Mouse (Mus musculus): Measurements from ENCODE around the gene Hibadh. TPM values are rescaled to one million over a fixed set of nuclear protein-coding genes. Genes with fewer than 3 reads are reported as not detected.

The Hibadh gene
- polyA plus RNA-seq, 1 experiment from 2014 or later: 151 TPM

- H3K4me2 ChIP-seq (ENCODE audit: low read depth, low read length): no peak overlapping the region
- no peaks in the 10 kb centered on the region for H3K9me3 ChIP-seq (ENCODE audit: control insufficient read depth, low read length)
- no peak overlapping the region for H3K4me3 ChIP-seq (ENCODE audit: low read length)
- H3K27ac ChIP-seq (ENCODE audit: low read length): no peak overlapping the region
- H3K36me3 ChIP-seq (ENCODE audit: control insufficient read depth, insufficient read depth, low read length): no peaks in the 10 kb centered on the region
- no peak overlapping the region for H3K9ac ChIP-seq (ENCODE audit: low read depth, low read length)
- ATAC-seq: no peak
- WGBS: 77% methylated on average over 1 of the region's 1 CpGs
- H3K27me3 ChIP-seq (replicated peaks; ENCODE audit: control insufficient read depth, insufficient read depth, low read length): no peaks in the 10 kb centered on the region
- no peaks in the 10 kb centered on the region for H3K4me1 ChIP-seq (ENCODE audit: control insufficient read depth, insufficient read depth, low read length)
Measured at GRCm38 (mm10) chr6:52594752-52595151, 45.4 kb downstream of the Hibadh start.

- Histone ChIP-seq H3K36me3 (ENCODE audit: control insufficient read depth, insufficient read depth, low read length) (no peaks in the 10 kb centered on the region), H3K27me3 (replicated peaks; ENCODE audit: control insufficient read depth, insufficient read depth, low read length) (no peaks in the 10 kb centered on the region), H3K9me3 (ENCODE audit: control insufficient read depth, low read length) (no peaks in the 10 kb centered on the region), H3K27ac (ENCODE audit: low read length) (no peak overlapping the region), H3K4me1 (ENCODE audit: control insufficient read depth, insufficient read depth, low read length) (no peaks in the 10 kb centered on the region), H3K4me3 (ENCODE audit: low read length) (no peak overlapping the region), H3K9ac (ENCODE audit: low read depth, low read length) (no peak overlapping the region), H3K4me2 (ENCODE audit: low read depth, low read length) (no peak overlapping the region)
- no peak for ATAC-seq
Measured at GRCm38 (mm10) chr6:52586564-52586963, 53.6 kb downstream of the Hibadh start.

- Histone ChIP-seq H3K4me1 (ENCODE audit: control insufficient read depth, insufficient read depth, low read length) (no peaks in the 10 kb centered on the region), H3K9ac (ENCODE audit: low read depth, low read length) (no peak overlapping the region), H3K4me3 (ENCODE audit: low read length) (no peak overlapping the region), H3K27ac (ENCODE audit: low read length) (no peak overlapping the region), H3K4me2 (ENCODE audit: low read depth, low read length) (no peak overlapping the region), H3K36me3 (ENCODE audit: control insufficient read depth, insufficient read depth, low read length) (no peaks in the 10 kb centered on the region), H3K9me3 (ENCODE audit: control insufficient read depth, low read length) (no peaks in the 10 kb centered on the region), H3K27me3 (replicated peaks; ENCODE audit: control insufficient read depth, insufficient read depth, low read length) (no peaks in the 10 kb centered on the region)
- no peak for ATAC-seq
- WGBS: 37% methylated on average over 8 of the region's 8 CpGs
Measured at GRCm38 (mm10) chr6:52584383-52584782, 55.8 kb downstream of the Hibadh start.

- H3K4me1 ChIP-seq (ENCODE audit: control insufficient read depth, insufficient read depth, low read length): no peaks in the 10 kb centered on the region
- no peak overlapping the region for H3K9ac ChIP-seq (ENCODE audit: low read depth, low read length)
- H3K36me3 ChIP-seq (ENCODE audit: control insufficient read depth, insufficient read depth, low read length): no peaks in the 10 kb centered on the region
- no peak overlapping the region for H3K27ac ChIP-seq (ENCODE audit: low read length)
- H3K27me3 ChIP-seq (replicated peaks; ENCODE audit: control insufficient read depth, insufficient read depth, low read length): no peaks in the 10 kb centered on the region
- H3K4me2 ChIP-seq (ENCODE audit: low read depth, low read length): no peak overlapping the region
- WGBS: 88% methylated on average over 4 of the region's 4 CpGs
- ATAC-seq: no peak
- no peak overlapping the region for H3K4me3 ChIP-seq (ENCODE audit: low read length)
- no peaks in the 10 kb centered on the region for H3K9me3 ChIP-seq (ENCODE audit: control insufficient read depth, low read length)
Measured at GRCm38 (mm10) chr6:52581081-52581480, 59.1 kb downstream of the Hibadh start.

- no peak for ATAC-seq
- no peaks in the 10 kb centered on the region for H3K27me3 ChIP-seq (replicated peaks; ENCODE audit: control insufficient read depth, insufficient read depth, low read length)
- H3K4me2 ChIP-seq (ENCODE audit: low read depth, low read length): no peak overlapping the region
- no peaks in the 10 kb centered on the region for H3K36me3 ChIP-seq (ENCODE audit: control insufficient read depth, insufficient read depth, low read length)
- H3K4me3 ChIP-seq (ENCODE audit: low read length): no peak overlapping the region
- 0 out of 2 replicates have a peak, but pooled peaks cover 3% of the 10 kb centered on the region for H3K4me1 ChIP-seq (ENCODE audit: control insufficient read depth, insufficient read depth, low read length)
- WGBS: 65% methylated on average over 2 of the region's 2 CpGs
- H3K9ac ChIP-seq (ENCODE audit: low read depth, low read length): no peak overlapping the region
- H3K27ac ChIP-seq (ENCODE audit: low read length): no peak overlapping the region
- no peaks in the 10 kb centered on the region for H3K9me3 ChIP-seq (ENCODE audit: control insufficient read depth, low read length)
Measured at GRCm38 (mm10) chr6:52578322-52578721, 61.9 kb downstream of the Hibadh start.

GRCm38 (mm10) chr6:52577270-52577669 is 62.9 kb downstream of the Hibadh start:
- H3K4me2 ChIP-seq (ENCODE audit: low read depth, low read length): no peak overlapping the region
- no peaks in the 10 kb centered on the region for H3K27me3 ChIP-seq (replicated peaks; ENCODE audit: control insufficient read depth, insufficient read depth, low read length)
- no peak overlapping the region for H3K4me3 ChIP-seq (ENCODE audit: low read length)
- H3K9ac ChIP-seq (ENCODE audit: low read depth, low read length): no peak overlapping the region
- no peak overlapping the region for H3K27ac ChIP-seq (ENCODE audit: low read length)
- 0 out of 2 replicates have a peak, but pooled peaks cover 3% of the 10 kb centered on the region for H3K4me1 ChIP-seq (ENCODE audit: control insufficient read depth, insufficient read depth, low read length)
- H3K9me3 ChIP-seq (ENCODE audit: control insufficient read depth, low read length): no peaks in the 10 kb centered on the region
- WGBS: 29% methylated on average over 4 of the region's 4 CpGs
- no peaks in the 10 kb centered on the region for H3K36me3 ChIP-seq (ENCODE audit: control insufficient read depth, insufficient read depth, low read length)
- no peak for ATAC-seq

GRCm38 (mm10) chr6:52568706-52569105 is 71.5 kb downstream of the Hibadh start:
- Histone ChIP-seq H3K27me3 (replicated peaks; ENCODE audit: control insufficient read depth, insufficient read depth, low read length) (no peaks in the 10 kb centered on the region), H3K9me3 (ENCODE audit: control insufficient read depth, low read length) (no peaks in the 10 kb centered on the region), H3K4me3 (ENCODE audit: low read length) (no peak overlapping the region), H3K27ac (ENCODE audit: low read length) (no peak overlapping the region), H3K4me2 (ENCODE audit: low read depth, low read length) (no peak overlapping the region), H3K9ac (ENCODE audit: low read depth, low read length) (no peak overlapping the region), H3K36me3 (ENCODE audit: control insufficient read depth, insufficient read depth, low read length) (no peaks in the 10 kb centered on the region), H3K4me1 (ENCODE audit: control insufficient read depth, insufficient read depth, low read length) (peaks cover 6% of the 10 kb centered on the region)
- ATAC-seq: no peak
- 81% methylated on average over 6 of the region's 6 CpGs for WGBS

GRCm38 (mm10) chr6:52567327-52568299 is 72.6 kb downstream of the Hibadh start:
- no peaks in the 10 kb centered on the region for H3K9me3 ChIP-seq (ENCODE audit: control insufficient read depth, low read length)
- 52% methylated on average over 20 of the region's 20 CpGs for WGBS
- H3K27ac ChIP-seq (ENCODE audit: low read length): no peak overlapping the region
- H3K4me3 ChIP-seq (ENCODE audit: low read length): no peak overlapping the region
- no peaks in the 10 kb centered on the region for H3K36me3 ChIP-seq (ENCODE audit: control insufficient read depth, insufficient read depth, low read length)
- peaks cover 6% of the 10 kb centered on the region for H3K4me1 ChIP-seq (ENCODE audit: control insufficient read depth, insufficient read depth, low read length)
- no peak overlapping the region for H3K9ac ChIP-seq (ENCODE audit: low read depth, low read length)
- no peaks in the 10 kb centered on the region for H3K27me3 ChIP-seq (replicated peaks; ENCODE audit: control insufficient read depth, insufficient read depth, low read length)
- H3K4me2 ChIP-seq (ENCODE audit: low read depth, low read length): no peak overlapping the region
- no peak for ATAC-seq

GRCm38 (mm10) chr6:52565210-52565609 is 75.0 kb downstream of the Hibadh start:
- H3K9me3 ChIP-seq (ENCODE audit: control insufficient read depth, low read length): no peaks in the 10 kb centered on the region
- H3K27ac ChIP-seq (ENCODE audit: low read length): no peak overlapping the region
- ATAC-seq: no peak
- H3K9ac ChIP-seq (ENCODE audit: low read depth, low read length): no peak overlapping the region
- no peaks in the 10 kb centered on the region for H3K36me3 ChIP-seq (ENCODE audit: control insufficient read depth, insufficient read depth, low read length)
- H3K4me1 ChIP-seq (ENCODE audit: control insufficient read depth, insufficient read depth, low read length): peaks cover 6% of the 10 kb centered on the region
- 73% methylated on average over 5 of the region's 5 CpGs for WGBS
- no peaks in the 10 kb centered on the region for H3K27me3 ChIP-seq (replicated peaks; ENCODE audit: control insufficient read depth, insufficient read depth, low read length)
- H3K4me2 ChIP-seq (ENCODE audit: low read depth, low read length): no peak overlapping the region
- H3K4me3 ChIP-seq (ENCODE audit: low read length): no peak overlapping the region

Data from intestine, embryonic 16.5 days (tissue).